In the genomic region with DNA sequence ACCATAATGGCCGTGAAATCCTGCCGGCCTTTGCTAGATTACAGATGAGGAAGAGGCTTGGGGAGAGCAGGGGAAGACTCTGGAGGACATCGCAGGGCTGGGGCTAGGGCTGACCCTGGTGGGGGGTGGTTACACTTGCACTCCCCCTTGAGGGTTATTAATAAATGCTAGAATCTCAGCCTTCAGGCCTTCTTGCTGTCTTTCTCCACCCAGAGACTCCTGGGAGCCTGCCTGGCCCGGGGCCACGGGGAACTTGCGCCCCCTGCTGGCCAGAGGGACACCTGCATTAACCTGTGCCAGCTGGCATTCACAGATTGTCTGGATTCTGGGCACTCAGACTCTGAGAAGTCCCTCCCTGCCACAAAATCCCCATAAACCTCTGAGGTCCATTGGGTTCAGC, we compare ENCODE assay signal across 9 mouse cellular contexts. TPM values are rescaled to one million over a fixed set of nuclear protein-coding genes. Genes with fewer than 3 reads are reported as not detected.
DNase-seq lines count a peak whose midpoint lies in the region; ATAC-seq and TF ChIP-seq lines count a peak whose summit lies in the region.
"Had no signal": no experiment of that assay in that cellular context is flagged by ENCODE, and none has a peak within 500 bp of the region (broad histone marks: within the 10 kb centered on the region; RNA-seq: fewer than 3 reads in every experiment).

No protein-coding gene starts in this region.

- no peak overlapping the region for H3K9ac ChIP-seq in kidney, embryonic 16.5 days (replicated peaks; ENCODE audit: low read length)
- no peak overlapping the region for H3K9ac ChIP-seq in liver, postnatal 0 days (replicated peaks)
- H3K9ac ChIP-seq: stomach, embryonic 15.5 days had no signal

- H3K4me1 ChIP-seq in kidney, embryonic 16.5 days (ENCODE audit: insufficient read depth, low read length), result no peaks in the 10 kb centered on the region
- H3K4me1 ChIP-seq in liver, postnatal 0 days (ENCODE audit: insufficient read depth), result no peaks in the 10 kb centered on the region

- TF ChIP-seq CTCF in liver, postnatal 0 days (IDR thresholded peaks at IDR 0.05; ENCODE audit: low read depth), result peak; percentile 94

- no peak overlapping the region for H3K4me2 ChIP-seq in kidney, embryonic 16.5 days (replicated peaks; ENCODE audit: low read depth, low read length)
- H3K4me2 ChIP-seq in liver, postnatal 0 days (ENCODE audit: low read depth, low read length), result no peak overlapping the region
- H3K4me2 ChIP-seq: stomach, embryonic 15.5 days had no signal

- H3K27me3 ChIP-seq in kidney, embryonic 16.5 days (ENCODE audit: insufficient read depth, low read length), result no peaks in the 10 kb centered on the region
- no peaks in the 10 kb centered on the region for H3K27me3 ChIP-seq in liver, postnatal 0 days (ENCODE audit: insufficient read depth, low read length)
- H3K27me3 ChIP-seq: stomach, embryonic 15.5 days had no signal

- TF ChIP-seq EP300 in liver, postnatal 0 days (IDR thresholded peaks at IDR 0.05; ENCODE audit: low read depth), result no peak

- H3K9me3 ChIP-seq in kidney, embryonic 16.5 days (ENCODE audit: low read length), result no peaks in the 10 kb centered on the region
- H3K9me3 ChIP-seq in liver, postnatal 0 days (ENCODE audit: low read length), result no peaks in the 10 kb centered on the region
- H3K9me3 ChIP-seq: stomach, embryonic 15.5 days had no signal

- H3K36me3 ChIP-seq in kidney, embryonic 16.5 days (ENCODE audit: insufficient read depth, low read length), result no peaks in the 10 kb centered on the region
- no peaks in the 10 kb centered on the region for H3K36me3 ChIP-seq in liver, postnatal 0 days (replicated peaks; ENCODE audit: insufficient read depth, low read length)
- H3K36me3 ChIP-seq: stomach, embryonic 15.5 days had no signal

- peak; percentile 57 for ATAC-seq in kidney, embryonic 16.5 days (ENCODE audit: low FRiP score, low TSS enrichment)
- peak; percentile 76 for ATAC-seq in liver, postnatal 0 days

- 38% methylated on average over 6 of the region's 6 CpGs for WGBS in kidney, embryonic 16.5 days
- 42% methylated on average over 6 of the region's 6 CpGs for WGBS in liver, postnatal 0 days (ENCODE audit: insufficient replicate concordance)

- peak; percentile 84 for DNase-seq in CD4-positive, CD25-positive, alpha-beta regulatory T cell, adult 2 months (ENCODE audit: low read depth, low spot score)
- DNase-seq in adrenal gland, adult (ENCODE audit: inconsistent age in 2 of 2, low spot score in 1 of 2), result peak; percentile 72 to 90
- peak; percentile 65 for DNase-seq in embryo, embryonic 10 days (ENCODE audit: low spot score)
- peak; percentile 40 for DNase-seq in heart, adult 8-10 months (ENCODE audit: low spot score)
- peak; percentile 81 for DNase-seq in liver, postnatal 0 days
- peak; percentile 34 for DNase-seq in ovary, adult 18-20 months (ENCODE audit: low spot score)
- DNase-seq in thymus, postnatal 10 days (ENCODE audit: low spot score in 2 of 2), result peak; percentile 23 to 66

- H3K27ac ChIP-seq in kidney, embryonic 16.5 days (ENCODE audit: low read length), result no peak overlapping the region
- H3K27ac ChIP-seq in liver, postnatal 0 days (ENCODE audit: low read depth), result no peak overlapping the region
- H3K27ac ChIP-seq: stomach, embryonic 15.5 days had no signal

- H3K4me3 ChIP-seq in kidney, embryonic 16.5 days (ENCODE audit: low read length), result no peak overlapping the region
- H3K4me3 ChIP-seq in liver, postnatal 0 days (ENCODE audit: low read depth, low read length), result no peak overlapping the region
- H3K4me3 ChIP-seq: stomach, embryonic 15.5 days had no signal

RNA-seq across cellular contexts. Expression of a gene that starts 18.1 kb away (rescaled TPM):
- 10 to 100 TPM in 2 of 4 experiments, 1 to 10 TPM in 2; 9.6 to 12.2 (median 10.4) TPM for total RNA-seq in heart, adult 8-10 months (2022)
- 8.7 and 9.2 TPM in 2 replicates for polyA plus RNA-seq in kidney, embryonic 16.5 days (2015; fragmentation: Nextera tagmentation; extraction: Ambion mirVana)
- polyA plus RNA-seq in liver, postnatal 0 days (2015; fragmentation: Nextera tagmentation; extraction: Ambion mirVana), result 2.2 and 2.8 TPM in 2 replicates

RNA-seq across cellular contexts. Expression of a gene that starts 57.5 kb away (rescaled TPM):
- 10 to 100 TPM; 25.1 to 40.3 (median 31.1) TPM for total RNA-seq in heart, adult 8-10 months (2022)
- polyA plus RNA-seq in kidney, embryonic 16.5 days (2015; fragmentation: Nextera tagmentation; extraction: Ambion mirVana), result 5.1 and 5.8 TPM in 2 replicates
- polyA plus RNA-seq in liver, postnatal 0 days (2015; fragmentation: Nextera tagmentation; extraction: Ambion mirVana), result 1.7 and 1.8 TPM in 2 replicates

Comparison
In these comparisons a context has a peak if more than half of its experiments do, and no peak if none do; other contexts are left out.
1. DNase-seq: peak in every context shown above with its lines; median percentile 84 in CD4-positive, CD25-positive, alpha-beta regulatory T cell, adult 2 months; 81 in adrenal gland, adult; 81 in liver, postnatal 0 days; 65 in embryo, embryonic 10 days; 44 in thymus, postnatal 10 days; 40 in heart, adult 8-10 months; 34 in ovary, adult 18-20 months.